Mouse (Mus musculus): Measurements from ENCODE around the gene P2ry12.
A peak's percentile ranks its signal among the peaks of the same experiment; 100 is the strongest.

Gene P2ry12

GRCm38 (mm10) chr3:59234878-59235277 lies 27.8 kb downstream of the P2ry12 start:
- no peak for DNase-seq (ENCODE audit: extremely low spot score)

GRCm38 (mm10) chr3:59230912-59231311 lies 31.8 kb downstream of the P2ry12 start:
- no peak for DNase-seq (ENCODE audit: extremely low spot score)

- peak; percentile 10 for DNase-seq (ENCODE audit: extremely low spot score)
These were observed 33.7 kb downstream of the P2ry12 start for GRCm38 (mm10) chr3:59228730-59229551.

GRCm38 (mm10) chr3:59227696-59228095 lies 35.0 kb downstream of the P2ry12 start:
- DNase-seq (ENCODE audit: extremely low spot score) = no peak

DNA sequence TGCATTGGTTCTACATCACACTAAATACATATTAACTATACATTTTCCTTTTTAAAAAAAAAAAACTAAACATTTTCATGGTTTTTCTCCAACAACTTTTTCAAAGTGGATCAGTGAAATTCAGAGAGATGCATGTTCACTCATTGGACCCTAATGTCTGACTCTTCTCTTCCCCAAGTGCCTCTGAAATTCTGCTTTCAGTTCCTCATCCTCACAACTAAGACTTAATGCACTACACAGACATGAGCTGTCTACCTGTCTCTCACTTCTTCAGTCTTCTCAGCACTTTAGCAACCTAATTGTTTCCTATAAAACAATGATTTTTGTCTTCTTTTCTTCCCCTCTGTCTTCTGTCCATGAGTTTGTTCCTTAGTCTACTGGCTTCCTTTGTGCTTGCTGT lies 37.3 kb downstream of the P2ry12 start:
- DNase-seq (ENCODE audit: extremely low spot score) = no peak

DNA sequence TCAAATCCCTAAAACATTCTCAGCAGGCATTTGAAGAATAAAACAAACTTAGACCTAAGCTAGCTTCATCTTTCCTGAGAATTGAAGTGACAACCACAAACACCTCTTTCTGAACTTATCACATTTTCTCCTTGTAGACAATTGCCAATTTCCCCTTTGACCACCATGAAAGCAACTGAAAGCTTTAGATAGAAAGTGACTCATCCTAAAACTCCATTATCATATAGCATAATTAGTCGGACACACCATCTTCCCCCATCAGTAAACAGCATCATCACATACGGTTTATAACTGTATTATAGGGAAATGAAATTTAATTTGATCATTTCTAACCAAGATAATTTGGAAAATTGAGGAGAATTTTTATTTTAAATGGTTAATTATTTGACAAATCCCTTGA lies 40.4 kb downstream of the P2ry12 start:
- DNase-seq (ENCODE audit: extremely low spot score) = no peak

DNA sequence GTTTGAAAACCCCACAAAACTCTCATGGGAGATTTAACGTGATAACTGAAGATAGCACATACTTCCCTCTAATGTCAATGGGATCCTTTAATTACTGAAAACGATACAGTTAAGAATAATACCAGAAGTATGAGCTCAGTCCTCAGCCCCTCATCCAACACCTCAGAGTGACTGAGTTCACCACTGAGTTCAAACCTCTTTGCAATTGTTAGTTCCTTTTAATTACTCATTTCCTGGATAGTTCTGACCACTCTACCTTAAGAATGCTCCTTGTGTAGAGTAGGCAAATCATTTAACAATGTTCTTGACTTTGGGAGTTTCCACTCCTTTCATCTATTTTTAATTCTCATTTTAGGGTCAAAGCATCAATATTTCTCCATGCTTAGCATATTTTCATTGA lies 43.3 kb downstream of the P2ry12 start:
- DNase-seq (ENCODE audit: extremely low spot score) = no peak

DNA sequence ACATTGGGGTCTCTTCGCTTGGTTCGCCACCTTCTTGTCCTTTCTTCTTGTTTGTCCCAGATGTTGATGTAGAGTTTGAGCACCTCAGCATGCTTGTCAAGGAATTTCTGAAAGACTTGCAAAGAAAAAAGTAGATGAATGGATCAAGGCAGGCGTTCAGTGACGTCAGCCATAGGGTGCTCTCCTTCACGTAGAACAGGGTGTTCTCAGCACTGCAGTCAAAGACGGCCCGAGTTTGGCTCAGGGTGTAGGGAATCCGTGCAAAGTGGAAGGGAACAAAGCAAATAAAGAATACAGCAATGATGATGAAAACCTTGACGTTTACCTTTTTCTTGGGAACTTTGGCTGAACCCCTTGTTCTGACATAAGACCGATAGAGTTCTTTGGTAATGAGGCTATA lies 45.5 kb downstream of the P2ry12 start:
- DNase-seq (ENCODE audit: extremely low spot score) = no peak

DNA sequence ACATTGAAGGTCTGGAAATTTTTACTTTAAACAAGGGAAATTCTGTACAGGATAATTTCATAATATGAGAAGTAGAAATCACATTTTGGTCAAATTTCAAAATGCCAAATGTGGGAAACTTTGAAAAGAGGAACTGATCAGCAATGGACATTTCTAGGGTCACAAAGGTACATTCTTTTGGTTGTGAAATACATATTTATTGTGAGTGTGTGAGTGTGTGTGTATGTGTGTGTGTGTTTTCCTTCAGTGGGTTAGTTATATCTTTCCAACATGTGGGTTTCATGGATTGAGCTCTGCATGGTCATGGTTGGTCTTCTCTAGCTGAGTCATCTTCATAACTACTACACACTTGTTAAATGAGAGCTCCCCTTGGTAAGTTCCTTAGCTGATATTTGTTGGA lies 50.3 kb downstream of the P2ry12 start:
- DNase-seq (ENCODE audit: extremely low spot score) = no peak

DNA sequence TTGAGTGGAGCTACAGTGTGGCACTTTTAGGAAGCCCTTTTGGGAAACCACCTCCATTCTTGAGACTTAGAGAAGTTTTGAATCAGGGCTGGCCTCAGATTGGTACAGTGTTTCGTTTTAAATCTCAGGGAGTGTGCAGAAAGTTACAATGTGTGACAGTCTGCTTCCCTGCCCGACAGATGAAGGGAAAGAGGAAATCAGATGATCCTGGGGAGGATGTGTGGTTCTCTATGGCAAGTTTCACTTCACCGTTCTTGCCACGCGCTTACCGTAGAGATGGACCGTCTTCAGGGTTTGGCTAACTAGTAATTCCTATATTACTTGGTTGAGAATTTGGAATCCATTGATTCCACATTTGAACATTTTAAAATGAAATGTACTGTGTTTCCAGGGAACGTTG lies 50.9 kb downstream of the P2ry12 start:
- DNase-seq (ENCODE audit: extremely low spot score) = no peak

DNA sequence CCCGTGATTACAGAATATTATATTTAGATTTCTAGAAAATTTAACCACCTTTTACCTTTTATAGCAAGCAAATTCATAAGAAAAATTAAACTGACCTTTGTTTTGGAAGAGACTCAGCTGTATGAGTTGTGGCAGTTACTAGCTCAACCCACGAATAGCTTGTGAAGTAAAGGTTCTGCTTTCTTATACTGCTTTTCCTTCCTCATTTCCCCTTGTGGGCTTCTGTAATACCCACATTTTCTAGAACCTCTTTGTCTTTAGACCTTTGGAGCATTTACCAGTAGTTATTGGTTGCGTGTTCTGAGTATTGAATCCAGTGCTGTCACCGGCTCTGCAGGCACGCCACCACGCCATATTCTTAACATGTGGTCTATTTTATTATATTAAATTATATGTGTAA lies 51.9 kb downstream of the P2ry12 start, which contains the start of gene P2ry13:
TSS of gene P2ry13 (minus strand) at position 156 of the 400 bp plus-strand sequence.
- no peak for DNase-seq (ENCODE audit: extremely low spot score)

DNA sequence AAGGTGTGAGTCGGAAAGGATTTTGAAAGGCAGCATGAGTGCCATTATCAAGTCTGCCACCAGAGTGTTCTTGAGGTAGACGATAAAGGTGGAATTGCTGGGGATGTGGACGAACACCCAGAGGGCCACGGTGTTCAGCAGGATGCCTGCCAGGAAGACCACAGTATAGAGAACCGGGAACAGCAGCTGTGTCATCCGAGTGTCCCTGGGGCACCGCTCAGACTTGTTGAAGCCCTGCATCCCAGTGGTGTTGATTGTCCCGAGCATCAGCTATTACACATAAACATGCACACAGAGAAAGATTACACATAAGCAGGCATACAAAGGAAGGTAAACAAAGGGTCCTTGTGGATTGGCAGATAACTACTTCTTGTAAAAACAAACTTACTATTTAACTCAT lies 52.6 kb downstream of the P2ry12 start:
- no peak for DNase-seq (ENCODE audit: extremely low spot score)

GRCm38 (mm10) chr3:59208650-59209548 lies 53.8 kb downstream of the P2ry12 start:
- peak; percentile 50 for DNase-seq (ENCODE audit: extremely low spot score)

DNA sequence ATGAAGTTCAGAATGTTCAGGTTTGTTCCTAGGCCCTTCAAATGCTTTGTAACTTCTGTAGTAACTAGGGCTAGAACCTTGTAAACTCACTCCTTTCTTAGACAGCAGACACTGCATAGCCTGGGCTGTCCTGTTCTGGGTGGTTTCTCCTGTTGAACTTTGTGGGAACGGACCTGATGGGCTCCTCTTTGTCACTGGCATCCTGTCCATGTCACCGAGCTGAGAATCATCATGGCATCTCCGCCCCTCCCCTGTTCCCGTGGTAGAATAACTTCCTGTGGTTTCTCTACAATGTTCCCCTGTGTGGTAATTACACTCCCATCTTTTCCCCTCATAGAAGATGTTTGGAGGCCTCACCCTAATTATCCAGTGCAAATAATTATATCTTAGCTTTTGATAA lies 56.7 kb downstream of the P2ry12 start:
- no peak for DNase-seq (ENCODE audit: extremely low spot score)

DNA sequence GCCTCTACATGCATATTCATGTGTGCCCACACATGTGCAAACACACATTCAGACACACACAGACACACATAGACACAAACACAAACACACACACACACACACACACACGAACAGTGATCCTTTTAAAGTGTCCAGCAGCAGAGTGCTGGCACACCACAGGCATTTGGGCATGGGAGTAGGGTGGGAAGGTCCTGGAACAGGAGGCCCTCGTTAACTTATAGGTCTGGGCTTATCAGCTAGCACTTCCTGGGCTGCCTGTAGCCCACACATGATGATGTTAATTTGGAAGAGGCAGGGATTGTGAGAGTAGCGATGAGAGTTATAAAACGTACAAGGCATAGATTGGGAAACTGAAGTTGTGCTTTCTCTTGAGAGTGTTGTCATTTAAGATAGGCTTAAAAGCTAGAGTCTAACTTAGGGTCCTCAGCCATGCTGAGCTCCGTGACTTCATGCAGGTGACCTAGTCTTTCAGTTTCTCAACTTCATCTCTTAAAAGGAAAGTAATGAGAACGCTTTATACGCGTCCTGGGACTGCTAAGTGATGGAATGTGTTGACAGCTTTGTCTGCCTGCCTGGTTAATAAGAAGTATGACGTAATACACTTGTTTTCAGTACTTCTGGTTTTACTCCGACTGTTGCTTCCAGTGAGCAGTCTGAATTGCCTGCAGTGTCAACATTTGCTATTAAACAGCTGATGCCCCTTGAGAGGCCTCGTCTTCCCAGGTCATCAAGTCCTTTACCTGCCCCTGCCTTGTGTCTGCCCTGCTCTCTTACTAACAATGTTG lies 57.8 kb downstream of the P2ry12 start:
- no peak for DNase-seq (ENCODE audit: extremely low spot score)

GRCm38 (mm10) chr3:59203802-59204520 lies 58.7 kb downstream of the P2ry12 start:
- DNase-seq (ENCODE audit: extremely low spot score) = no peak

DNA sequence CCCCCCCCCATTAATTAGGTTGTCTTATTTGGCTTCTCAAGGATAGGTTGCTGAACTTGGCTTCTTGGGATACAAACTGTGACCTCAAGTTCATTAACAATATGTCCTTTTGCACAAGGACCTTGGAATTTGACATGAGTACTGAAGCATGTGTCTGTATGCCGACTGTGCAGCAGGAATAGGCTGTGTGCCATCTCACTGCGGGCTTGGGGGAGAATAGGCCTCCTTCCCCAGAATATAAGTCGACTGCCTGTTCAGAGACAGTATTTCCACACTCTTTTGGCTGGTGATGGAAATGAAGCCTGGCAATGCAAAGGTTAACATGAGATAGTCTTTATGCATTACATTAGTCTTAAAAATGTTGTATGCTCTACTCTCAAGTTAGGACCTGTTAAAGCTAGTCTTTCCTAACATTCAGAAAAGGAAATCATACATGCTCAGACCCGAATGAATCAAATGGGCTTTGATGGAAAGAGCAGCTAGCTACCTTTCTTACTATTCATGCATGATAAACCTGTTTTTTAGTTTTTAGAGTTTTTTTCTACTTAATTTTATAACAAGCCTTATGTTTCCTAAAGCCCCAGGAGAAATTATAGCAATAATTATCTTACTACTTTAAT lies 65.2 kb downstream of the P2ry12 start:
- no peak for DNase-seq (ENCODE audit: extremely low spot score)

GRCm38 (mm10) chr3:59194938-59195337 lies 67.7 kb downstream of the P2ry12 start, which contains the start of gene Gpr87:
TSS of gene Gpr87 (minus strand) at chr3:59195104.
- no peak for DNase-seq (ENCODE audit: extremely low spot score)

- DNase-seq (ENCODE audit: extremely low spot score) = no peak
These were observed 68.6 kb downstream of the P2ry12 start for GRCm38 (mm10) chr3:59194099-59194498.

- DNase-seq (ENCODE audit: extremely low spot score) = no peak
These were observed 71.0 kb downstream of the P2ry12 start for GRCm38 (mm10) chr3:59191674-59192073.

GRCm38 (mm10) chr3:59187336-59187735 lies 75.3 kb downstream of the P2ry12 start:
- DNase-seq (ENCODE audit: extremely low spot score) = no peak

All from embryo, embryonic 9.5 days (tissue).